Mouse (Mus musculus): ENCODE measurements around the gene Shb. TPM values are rescaled to one million over a fixed set of nuclear protein-coding genes. Genes with fewer than 3 reads are reported as not detected.

The Shb gene
- polyA plus RNA-seq (2012; rRNA removed), result 33.5 and 36.9 TPM in 2 replicates

- DNase-seq (ENCODE audit: low read depth, low spot score), result no peak
Observed at GRCm38 (mm10) chr4:45532375-45532774, at the start of gene Shb. Gene Shb (minus strand): TSS chr4:45532470.

DNA sequence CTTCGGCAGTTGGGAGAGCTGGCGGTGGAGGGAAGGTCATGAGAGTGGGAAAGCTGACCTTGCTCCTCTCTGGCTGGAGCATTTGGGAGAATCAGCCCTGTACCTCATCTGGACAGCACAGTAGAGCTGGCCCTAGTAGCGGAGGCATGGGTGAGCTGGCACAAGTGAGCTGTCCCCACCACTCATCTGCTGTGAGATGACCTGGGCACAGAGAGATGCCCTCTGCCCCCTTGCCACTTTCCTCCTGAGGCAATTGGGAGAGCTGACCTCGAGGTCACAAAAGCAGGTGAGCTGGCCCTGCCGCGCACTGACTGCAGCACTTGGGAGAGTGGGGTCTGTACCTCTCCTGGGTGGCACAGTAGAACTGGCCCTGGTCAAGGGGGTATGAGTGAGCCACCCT lies 48.8 kb upstream of the Shb start:
- 87% methylated on average over 6 of the region's 6 CpGs for WGBS
- no peak for DNase-seq (ENCODE audit: low read depth, low spot score)

More at GRCm38 (mm10) chr4:45532375-45532774, at the start of gene Shb:
- WGBS, result 6% methylated on average over 7 of the region's 7 CpGs

- WGBS, result 38% methylated on average over 22 of the region's 22 CpGs
- no peak for DNase-seq (ENCODE audit: low read depth, low spot score)
Observed at GRCm38 (mm10) chr4:45578554-45579370, 46.5 kb upstream of the Shb start.

GRCm38 (mm10) chr4:45577631-45578030 lies 45.4 kb upstream of the Shb start:
- 63% methylated on average over 8 of the region's 8 CpGs for WGBS
- DNase-seq (ENCODE audit: low read depth, low spot score), result no peak

DNA sequence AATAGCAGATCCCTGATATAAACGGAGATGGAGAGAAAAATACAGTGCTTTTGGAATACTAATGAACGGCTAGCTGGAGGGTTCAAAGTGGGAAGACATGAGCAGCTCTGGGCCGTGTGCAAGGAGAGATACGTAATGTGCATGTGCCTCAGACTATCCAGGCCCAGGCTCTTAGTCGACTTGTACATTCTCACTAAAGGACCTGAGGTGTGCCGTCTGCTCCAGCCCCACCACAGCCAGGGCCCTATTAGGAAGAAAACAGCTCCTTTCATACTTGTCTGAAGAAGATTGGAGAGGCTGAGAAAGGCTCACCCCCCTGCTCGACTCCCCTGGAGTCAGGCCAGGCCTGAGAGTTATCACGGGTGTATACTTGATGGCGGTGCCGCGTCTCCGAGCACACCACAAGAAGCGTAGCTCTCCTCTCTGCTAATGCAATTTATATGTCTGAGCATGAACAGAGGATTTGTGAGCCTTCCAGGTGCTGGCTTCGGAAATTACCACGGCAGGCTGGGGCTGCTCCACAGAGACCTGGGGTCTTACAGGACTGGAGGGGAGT lies 42.4 kb upstream of the Shb start:
- no peak for DNase-seq (ENCODE audit: low read depth, low spot score)
- WGBS, result 73% methylated on average over 15 of the region's 15 CpGs

DNA sequence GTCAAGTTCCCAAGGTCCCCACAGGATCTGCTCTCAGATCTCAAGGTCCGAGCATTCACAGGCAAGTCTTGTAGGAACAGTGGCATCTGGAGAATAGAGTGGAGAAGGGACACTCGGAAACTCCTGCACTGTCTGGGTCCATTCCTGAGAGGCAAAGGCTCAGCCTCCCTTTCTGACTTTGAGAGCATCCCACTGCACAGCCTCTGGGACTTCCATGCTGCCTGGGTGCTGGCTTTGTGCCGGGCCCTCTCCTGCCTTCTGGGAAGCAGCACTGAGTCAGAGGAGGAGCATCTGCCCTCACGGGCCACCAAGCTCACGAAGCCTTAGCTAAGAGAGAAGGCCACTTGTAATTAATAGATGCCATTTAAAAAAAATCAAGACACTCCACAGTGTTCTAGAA lies 37.3 kb upstream of the Shb start:
- no peak for DNase-seq (ENCODE audit: low read depth, low spot score)
- WGBS, result 73% methylated on average over 5 of the region's 5 CpGs

- 87% methylated on average over 5 of the region's 5 CpGs for whole genome bisulfite sequencing
- no peak for DNase-seq (ENCODE audit: low read depth, low spot score)
Observed at GRCm38 (mm10) chr4:45558211-45558610, 25.9 kb upstream of the Shb start.

- no peak for DNase-seq (ENCODE audit: low read depth, low spot score)
- 69% methylated on average over 4 of the region's 4 CpGs for WGBS
Observed at GRCm38 (mm10) chr4:45552571-45552970, 20.3 kb upstream of the Shb start.

- 92% methylated on average over 2 of the region's 2 CpGs for WGBS
- no peak for DNase-seq (ENCODE audit: low read depth, low spot score)
Observed at GRCm38 (mm10) chr4:45550970-45551369, 18.7 kb upstream of the Shb start.

- no peak for DNase-seq (ENCODE audit: low read depth, low spot score)
- WGBS, result 60% methylated on average over 5 of the region's 5 CpGs
Observed at GRCm38 (mm10) chr4:45549514-45549913, 17.2 kb upstream of the Shb start.

- 64% methylated on average over 8 of the region's 8 CpGs for WGBS
- DNase-seq (ENCODE audit: low read depth, low spot score), result no peak
Observed at GRCm38 (mm10) chr4:45545851-45546250, 13.6 kb upstream of the Shb start.

- 95% methylated on average over 3 of the region's 3 CpGs for WGBS
- no peak for DNase-seq (ENCODE audit: low read depth, low spot score)
Observed at GRCm38 (mm10) chr4:45543481-45544051, 11.3 kb upstream of the Shb start.

GRCm38 (mm10) chr4:45540151-45540933 lies 8.1 kb upstream of the Shb start:
- 72% methylated on average over 15 of the region's 15 CpGs for WGBS
- DNase-seq (ENCODE audit: low read depth, low spot score), result no peak

DNA sequence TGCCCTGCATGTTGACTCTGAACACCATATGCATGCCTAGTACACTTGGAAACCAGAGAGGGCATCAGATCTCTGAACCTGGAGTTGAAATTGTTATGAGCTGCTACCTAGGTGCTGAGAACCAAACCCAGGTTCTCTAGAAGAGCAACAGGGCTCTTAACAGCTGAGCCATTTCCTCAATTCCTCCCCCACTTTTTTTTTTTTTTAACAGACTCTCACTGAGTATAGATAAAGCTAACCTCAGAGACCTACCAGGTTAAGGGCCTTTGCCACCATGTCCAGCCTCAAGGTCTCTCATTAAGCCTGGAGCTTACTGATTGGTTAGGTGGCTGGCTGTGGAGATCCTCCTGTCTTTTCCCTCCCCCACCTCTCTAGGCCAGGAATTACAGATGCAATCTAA lies 6.9 kb upstream of the Shb start:
- no peak for DNase-seq (ENCODE audit: low read depth, low spot score)

DNA sequence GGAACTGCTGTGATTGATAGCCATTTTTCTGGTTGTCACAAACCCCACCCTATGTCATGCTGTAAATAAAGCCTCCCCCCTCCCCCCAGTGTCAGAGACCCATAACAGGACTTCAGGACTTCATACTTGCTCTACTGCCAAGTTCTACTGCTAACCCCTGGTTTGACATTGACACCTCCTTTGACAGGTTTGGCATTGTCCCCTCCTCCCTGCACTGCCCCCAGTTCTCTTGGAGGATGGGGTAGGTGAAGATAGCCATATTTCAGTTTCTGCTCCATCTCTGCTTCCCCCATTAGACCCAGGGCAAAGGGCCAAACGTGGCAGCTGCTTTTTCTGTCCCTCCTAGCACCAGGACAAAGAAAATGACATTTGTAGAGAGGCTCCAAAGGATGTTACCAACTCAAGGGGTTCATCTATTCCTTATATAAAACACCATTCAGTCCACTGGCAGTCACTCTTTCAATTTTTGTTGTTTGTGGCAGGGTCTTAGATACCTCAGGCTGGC lies 1.2 kb upstream of the Shb start:
- WGBS, result 54% methylated on average over 1 of the region's 1 CpGs
- no peak for DNase-seq (ENCODE audit: low read depth, low spot score)

GRCm38 (mm10) chr4:45530662-45531542 lies 1.4 kb downstream of the Shb start:
- under 1% methylated on average over 67 of the region's 68 CpGs for WGBS
- DNase-seq (ENCODE audit: low read depth, low spot score), result peak; percentile 80

- no peak for DNase-seq (ENCODE audit: low read depth, low spot score)
- WGBS, result under 1% methylated on average over 87 of the region's 89 CpGs
Observed at GRCm38 (mm10) chr4:45529986-45530597, 2.2 kb downstream of the Shb start.

- DNase-seq (ENCODE audit: low read depth, low spot score), result no peak
- 1% methylated on average over 71 of the region's 71 CpGs for WGBS
Observed at GRCm38 (mm10) chr4:45529201-45529985, 2.9 kb downstream of the Shb start.

Measured in large intestine, adult 2 months (tissue).